Mouse (Mus musculus) forebrain, embryonic 11.5 days (tissue): ENCODE data around the gene Cend1. TPM values are rescaled to one million over a fixed set of nuclear protein-coding genes. Genes with fewer than 3 reads are reported as not detected.

Experiments used
- ATAC-seq: fragments of 200-750 bp; cut with Nextera tagmentation; replicated peaks from 2 replicates; pipeline ENCODE4 v1.8.0; 2017; ENCODE audit warnings: moderate TSS enrichment; ENCODE audit not compliant: low FRiP score
- DNase-seq: peaks from one replicate; pipeline ENCODE4 v3.0.0-alpha.2; 2017; ENCODE audit warnings: low spot score
- H3K27ac ChIP-seq: fragments of 300-500 bp; sonication (generic); 2 replicates; pipeline ENCODE4 v1.5.1; 2014; ENCODE audit warnings: low read depth, low read length
- H3K27me3 ChIP-seq: fragments of 300-500 bp; sonication (generic); 2 replicates; pipeline ENCODE4 v1.6.1; 2014; ENCODE audit warnings: mild to moderate bottlenecking, low read length, mixed read lengths; ENCODE audit not compliant: control insufficient read depth, insufficient read depth
- H3K36me3 ChIP-seq: fragments of 300-500 bp; sonication (generic); 2 replicates; pipeline ENCODE4 v1.6.1; 2014; ENCODE audit warnings: mild to moderate bottlenecking, low read length, moderate library complexity, mixed read lengths; ENCODE audit not compliant: control insufficient read depth, insufficient read depth
- H3K4me1 ChIP-seq: fragments of 300-500 bp; sonication (generic); replicated peaks from 2 replicates; pipeline ENCODE4 v1.6.1; 2014; ENCODE audit warnings: low read length, mixed read lengths; ENCODE audit not compliant: control insufficient read depth, insufficient read depth
- H3K4me2 ChIP-seq: fragments of 300-500 bp; sonication (generic); 2 replicates; pipeline ENCODE4 v1.6.1; 2014; ENCODE audit warnings: low read depth, mild to moderate bottlenecking, low read length, moderate library complexity, mixed read lengths; ENCODE audit not compliant: severe bottlenecking
- H3K4me3 ChIP-seq: fragments of 300-500 bp; sonication (generic); 2 replicates; pipeline ENCODE4 v1.5.1; 2014; ENCODE audit warnings: low read depth, low read length
- H3K9ac ChIP-seq: fragments of 300-500 bp; sonication (generic); 2 replicates; pipeline ENCODE4 v1.6.1; 2014; ENCODE audit warnings: low read length
- H3K9me3 ChIP-seq: fragments of 300-500 bp; sonication (generic); 2 replicates; pipeline ENCODE4 v1.6.1; 2016; ENCODE audit warnings: low read length, mixed read lengths; ENCODE audit not compliant: control insufficient read depth
- WGBS: fragments of 180-500 bp; shearing (Covaris S2); extraction: QIAGEN DNeasy Blood & Tissue Kit; methylation state at CpG from one replicate; pipeline ENCODE4 v1.1.7; 2014; 5-methylcytosine and 5-hydroxymethylcytosine counted together
- polyA plus RNA-seq: library from polyadenylated mRNA; unstranded; fragments of >200 nt; fragmentation: Nextera tagmentation; extraction: Ambion mirVana; gene quantifications from 2 replicates; pipeline ENCODE4 v1.2.1, GENCODE M21; 2014

The Cend1 gene
- polyA plus RNA-seq, 1 experiment from 2014 or later = 4.1 TPM

- Histone ChIP-seq H3K4me3 (peak within 1 kb of the TSS; percentile 58), H3K4me2 (peak within 1 kb of the TSS; percentile 96), H3K27ac (peak within 1 kb of the TSS; percentile 37; the same call in 1 of the 2 replicates), H3K36me3 (peaks cover 2% of the 10 kb centered on the region; the same call in 1 of the 2 replicates), H3K4me1 (peaks cover 24% of the 10 kb centered on the region), H3K9me3 (no peaks in the 10 kb centered on the region), H3K9ac (peak within 1 kb of the TSS; percentile 81), H3K27me3 (no peaks in the 10 kb centered on the region; the same call in 1 of the 2 replicates)
- ATAC-seq (peak; percentile 77), DNase-seq (peak; percentile 91)
- 6% methylated on average over 53 of the region's 53 CpGs for WGBS
These were observed 8.2 kb upstream of the Cend1 start, which contains the start of gene Slc25a22 for GRCm38 (mm10) chr7:141437178-141438120. Gene Slc25a22, minus strand, starts transcription at chr7:141437892.

DNA sequence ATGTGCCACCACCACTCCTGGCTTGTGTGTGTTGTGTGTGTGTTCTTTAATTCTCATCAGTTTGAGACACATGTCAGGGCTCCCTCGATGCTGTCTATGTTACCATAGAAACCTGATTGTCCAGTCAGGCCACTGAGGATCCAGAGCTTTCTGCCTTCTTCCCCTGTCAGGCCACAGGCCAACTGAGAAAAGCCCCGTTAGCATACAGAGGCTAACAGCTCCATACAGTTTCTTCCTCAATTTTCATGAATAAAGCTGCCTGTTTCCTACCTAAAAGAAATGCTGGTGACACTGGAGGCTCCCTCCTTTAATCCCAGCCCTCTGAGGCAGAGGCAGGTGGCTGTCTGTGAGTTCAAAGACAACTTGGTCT is 7.2 kb upstream of the Cend1 start:
- no peak overlapping the region for H3K27ac ChIP-seq
- H3K4me1 ChIP-seq = peaks cover 22% of the 10 kb centered on the region
- peaks cover 2% of the 10 kb centered on the region; the same call in 1 of the 2 replicates for H3K36me3 ChIP-seq

DNA sequence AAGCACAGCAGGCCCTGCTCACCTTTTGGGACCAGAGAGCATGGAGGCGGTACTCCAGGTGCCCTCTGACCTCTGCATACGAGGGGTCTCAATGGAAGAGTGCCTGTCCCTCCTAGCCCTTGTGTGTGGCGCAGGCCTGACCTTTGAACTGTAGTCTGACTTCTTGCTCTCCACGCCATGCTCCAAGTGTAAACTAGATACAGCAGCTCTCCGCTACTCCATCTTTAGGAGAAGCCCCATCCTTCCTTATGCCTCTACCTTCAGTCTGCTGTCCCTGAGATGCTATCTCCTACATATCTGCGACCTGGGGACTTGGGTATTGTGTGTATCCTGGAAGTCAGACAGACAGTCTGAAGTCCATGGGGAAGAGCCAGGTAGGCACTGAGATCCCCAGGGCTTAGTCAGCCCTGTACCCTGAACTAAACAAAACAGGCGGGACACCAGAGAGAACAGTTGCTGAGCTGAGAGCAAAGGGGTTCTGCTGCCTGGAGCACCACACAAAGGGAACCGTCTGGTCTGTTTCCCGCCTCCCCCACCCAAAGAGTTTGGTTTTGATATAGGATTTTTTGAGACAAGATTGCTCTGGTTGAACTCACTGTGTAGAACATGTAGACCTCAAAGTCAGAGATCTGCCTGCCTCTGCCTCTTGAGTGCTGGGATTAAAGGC is 6.7 kb upstream of the Cend1 start:
- peaks cover 22% of the 10 kb centered on the region for H3K4me1 ChIP-seq
- no peak overlapping the region for H3K27ac ChIP-seq
- DNase-seq = peak; percentile 47
- 77% methylated on average over 9 of the region's 9 CpGs for WGBS
- H3K4me3 ChIP-seq = no peak overlapping the region
- H3K27me3 ChIP-seq = no peaks in the 10 kb centered on the region
- ATAC-seq = no peak
- H3K9ac ChIP-seq = no peak overlapping the region
- no peaks in the 10 kb centered on the region for H3K9me3 ChIP-seq
- peaks cover 2% of the 10 kb centered on the region; the same call in 1 of the 2 replicates for H3K36me3 ChIP-seq
- no peak overlapping the region for H3K4me2 ChIP-seq

More for the DNA sequence above, 7.2 kb upstream of the Cend1 start:
- no peak for ATAC-seq
- Histone ChIP-seq H3K4me3 (peak overlapping the region; percentile 58), H3K9me3 (no peaks in the 10 kb centered on the region), H3K27me3 (no peaks in the 10 kb centered on the region; the same call in 1 of the 2 replicates), H3K4me2 (peak overlapping the region; percentile 96), H3K9ac (peak overlapping the region; percentile 81)
- DNase-seq = no peak
- WGBS = 49% methylated on average over 2 of the region's 2 CpGs

DNA sequence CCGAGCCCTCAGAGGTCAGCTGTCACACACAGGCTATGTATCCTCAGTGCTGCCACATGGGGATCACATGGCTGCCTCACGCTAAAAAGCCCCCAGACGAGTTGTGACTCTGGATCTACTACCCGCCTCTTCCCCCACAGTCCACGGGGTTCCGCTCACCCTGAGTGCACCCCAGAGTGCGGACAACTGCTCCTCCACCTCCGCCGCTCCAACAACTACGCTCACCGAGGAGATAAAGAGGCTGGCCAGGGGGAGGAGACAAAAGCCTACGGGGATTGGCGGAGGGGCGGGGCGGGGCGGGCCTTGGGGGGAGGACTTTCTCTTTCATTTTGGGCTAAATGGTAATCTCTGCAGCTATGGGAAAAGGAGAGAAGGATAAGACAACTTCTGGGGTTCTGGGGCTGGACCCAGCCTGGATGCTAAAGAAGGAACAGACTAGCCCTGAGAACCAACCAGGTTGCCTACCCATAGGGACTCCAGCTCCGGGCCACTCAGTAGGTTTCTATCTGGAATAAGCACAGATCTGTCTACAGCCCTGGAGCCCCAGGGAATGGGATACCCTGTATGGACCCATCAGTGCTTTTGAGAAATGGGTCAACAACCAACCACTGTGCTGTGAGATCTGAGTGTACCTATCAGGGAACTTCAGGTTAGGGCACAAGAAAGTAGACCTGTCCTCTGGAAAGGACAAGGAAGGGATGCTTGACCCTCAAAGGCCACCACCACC is 6.0 kb upstream of the Cend1 start:
- 4% methylated on average over 17 of the region's 17 CpGs for WGBS
- no peaks in the 10 kb centered on the region for H3K27me3 ChIP-seq
- H3K4me1 ChIP-seq = peaks cover 22% of the 10 kb centered on the region
- ATAC-seq (0 out of 2 replicates have a peak, but pooled peaks have one; percentile 6), DNase-seq (peak; percentile 79)
- H3K36me3 ChIP-seq = peaks cover 5% of the 10 kb centered on the region; the same call in 1 of the 2 replicates
- H3K9me3 ChIP-seq = no peaks in the 10 kb centered on the region
- H3K9ac ChIP-seq = peak overlapping the region; percentile 65
- peak overlapping the region; percentile 43 for H3K4me3 ChIP-seq
- peak overlapping the region; percentile 64; the same call in 1 of the 2 replicates for H3K27ac ChIP-seq
- H3K4me2 ChIP-seq = peak overlapping the region; percentile 74

- ATAC-seq = no peak
- Histone ChIP-seq H3K27ac (peak overlapping the region; percentile 64), H3K9me3 (no peaks in the 10 kb centered on the region), H3K4me1 (peaks cover 23% of the 10 kb centered on the region), H3K36me3 (peaks cover 5% of the 10 kb centered on the region; the same call in 1 of the 2 replicates), H3K4me2 (peak overlapping the region; percentile 74), H3K9ac (peak overlapping the region; percentile 65), H3K4me3 (peak overlapping the region; percentile 43), H3K27me3 (no peaks in the 10 kb centered on the region)
- DNase-seq = no peak
- 20% methylated on average over 8 of the region's 8 CpGs for WGBS
These were observed 5.2 kb upstream of the Cend1 start for GRCm38 (mm10) chr7:141434464-141434863.

- WGBS = 75% methylated on average over 15 of the region's 15 CpGs
- H3K4me1 ChIP-seq = peaks cover 25% of the 10 kb centered on the region
These were observed 4.5 kb upstream of the Cend1 start for GRCm38 (mm10) chr7:141433517-141434400.

GRCm38 (mm10) chr7:141432741-141433516 is 3.6 kb upstream of the Cend1 start:
- no peak overlapping the region for H3K27ac ChIP-seq
- H3K9me3 ChIP-seq = no peaks in the 10 kb centered on the region
- no peak for DNase-seq
- peaks cover 26% of the 10 kb centered on the region for H3K4me1 ChIP-seq
- H3K27me3 ChIP-seq = no peaks in the 10 kb centered on the region
- H3K36me3 ChIP-seq = peaks cover 3% of the 10 kb centered on the region; the same call in 1 of the 2 replicates
- 94% methylated on average over 6 of the region's 6 CpGs for WGBS
- H3K4me3 ChIP-seq = no peak overlapping the region
- H3K9ac ChIP-seq = no peak overlapping the region; the same call in 1 of the 2 replicates
- H3K4me2 ChIP-seq = no peak overlapping the region
- ATAC-seq = no peak

More at GRCm38 (mm10) chr7:141433517-141434400, 4.5 kb upstream of the Cend1 start:
- H3K4me3 ChIP-seq = peak overlapping the region; percentile 43
- ATAC-seq (no peak), DNase-seq (no peak)
- H3K36me3 ChIP-seq = peaks cover 5% of the 10 kb centered on the region; the same call in 1 of the 2 replicates
- no peaks in the 10 kb centered on the region for H3K9me3 ChIP-seq
- 0 out of 2 replicates have a peak overlapping the region, but pooled peaks have one; percentile 64 for H3K27ac ChIP-seq
- H3K27me3 ChIP-seq = no peaks in the 10 kb centered on the region
- H3K9ac ChIP-seq = peak overlapping the region; percentile 65
- H3K4me2 ChIP-seq = peak overlapping the region; percentile 74
